18 mouse cellular contexts compared by ENCODE assay signal in the genomic region with DNA sequence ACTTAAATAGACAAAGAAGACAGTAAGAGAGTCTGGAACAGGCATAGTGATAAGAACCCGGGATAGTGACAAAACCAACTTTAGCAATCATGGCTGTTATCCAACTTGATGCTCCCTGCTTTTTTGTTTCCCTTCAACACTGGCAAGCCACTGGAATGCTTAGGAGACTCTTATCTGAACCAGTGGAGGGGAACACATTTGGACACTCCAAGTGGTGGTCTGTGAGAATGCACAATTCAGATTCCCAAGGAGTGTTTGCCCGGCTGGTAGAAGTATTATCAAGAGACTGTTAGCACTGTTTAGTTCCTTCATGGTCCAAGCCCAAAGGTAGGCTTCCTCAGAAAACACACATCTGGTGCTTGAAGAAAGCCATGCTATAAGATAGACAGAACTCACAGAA.
DNase-seq lines count a peak whose midpoint lies in the region; ATAC-seq and TF ChIP-seq lines count a peak whose summit lies in the region.
"Had no signal": no experiment of that assay in that cellular context is flagged by ENCODE, and none has a peak within 500 bp of the region (broad histone marks: within the 10 kb centered on the region; RNA-seq: fewer than 3 reads in every experiment).

No protein-coding gene starts in this region.

- H3K36me3 ChIP-seq in intestine, postnatal 0 days (ENCODE audit: control insufficient read depth, insufficient read depth), result no peaks in the 10 kb centered on the region
- H3K36me3 ChIP-seq in intestine, embryonic 16.5 days (ENCODE audit: control insufficient read depth, insufficient read depth, low read length), result no peaks in the 10 kb centered on the region
- no peaks in the 10 kb centered on the region for H3K36me3 ChIP-seq in midbrain, postnatal 0 days (ENCODE audit: insufficient read depth, low read length)
- H3K36me3 ChIP-seq in midbrain, embryonic 14.5 days (ENCODE audit: control insufficient read depth, insufficient read depth, low read length), result no peaks in the 10 kb centered on the region
- no peaks in the 10 kb centered on the region for H3K36me3 ChIP-seq in intestine, embryonic 15.5 days
- H3K36me3 ChIP-seq: embryonic facial prominence, embryonic 10.5 days; hindbrain, embryonic 13.5 days; liver, embryonic 12.5 days; lung, embryonic 15.5 days; stomach, embryonic 15.5 days had no signal

- no peak overlapping the region for H3K4me3 ChIP-seq in intestine, postnatal 0 days (ENCODE audit: low read depth, low read length)
- no peak overlapping the region for H3K4me3 ChIP-seq in intestine, embryonic 16.5 days (ENCODE audit: low read length)
- no peak overlapping the region for H3K4me3 ChIP-seq in midbrain, postnatal 0 days (ENCODE audit: low read depth, low read length)
- H3K4me3 ChIP-seq in midbrain, embryonic 14.5 days (replicated peaks; ENCODE audit: low read depth, low read length), result no peak overlapping the region
- no peak overlapping the region for H3K4me3 ChIP-seq in intestine, embryonic 15.5 days (replicated peaks)
- H3K4me3 ChIP-seq: embryonic facial prominence, embryonic 10.5 days; hindbrain, embryonic 13.5 days; liver, embryonic 12.5 days; lung, embryonic 15.5 days; stomach, embryonic 15.5 days had no signal

- no peak overlapping the region for H3K27ac ChIP-seq in intestine, postnatal 0 days (ENCODE audit: low read depth, low read length)
- no peak overlapping the region for H3K27ac ChIP-seq in intestine, embryonic 16.5 days (ENCODE audit: low read length)
- no peak overlapping the region for H3K27ac ChIP-seq in midbrain, postnatal 0 days (ENCODE audit: low read depth, low read length)
- no peak overlapping the region for H3K27ac ChIP-seq in midbrain, embryonic 14.5 days (replicated peaks; ENCODE audit: low read depth, low read length)
- H3K27ac ChIP-seq in intestine, embryonic 15.5 days, result no peak overlapping the region
- H3K27ac ChIP-seq: embryonic facial prominence, embryonic 10.5 days; hindbrain, embryonic 13.5 days; liver, embryonic 12.5 days; lung, embryonic 15.5 days; stomach, embryonic 15.5 days had no signal

- no peak overlapping the region for H3K4me2 ChIP-seq in intestine, postnatal 0 days (replicated peaks; ENCODE audit: low read depth)
- no peak overlapping the region for H3K4me2 ChIP-seq in intestine, embryonic 16.5 days (ENCODE audit: low read depth, low read length)
- no peak overlapping the region for H3K4me2 ChIP-seq in midbrain, postnatal 0 days (ENCODE audit: low read depth, low read length, poor library complexity, severe bottlenecking)
- H3K4me2 ChIP-seq in midbrain, embryonic 14.5 days (ENCODE audit: low read length), result no peak overlapping the region
- no peak overlapping the region for H3K4me2 ChIP-seq in intestine, embryonic 15.5 days (replicated peaks)
- H3K4me2 ChIP-seq: hindbrain, embryonic 13.5 days; liver, embryonic 12.5 days; lung, embryonic 15.5 days; stomach, embryonic 15.5 days had no signal

- no peaks in the 10 kb centered on the region for H3K4me1 ChIP-seq in intestine, postnatal 0 days (replicated peaks; ENCODE audit: control insufficient read depth, insufficient read depth, low read length)
- H3K4me1 ChIP-seq in intestine, embryonic 16.5 days (ENCODE audit: control insufficient read depth, insufficient read depth, low read length), result no peaks in the 10 kb centered on the region
- no peaks in the 10 kb centered on the region for H3K4me1 ChIP-seq in midbrain, postnatal 0 days (ENCODE audit: insufficient read depth, low read length)
- H3K4me1 ChIP-seq in midbrain, embryonic 14.5 days (ENCODE audit: control insufficient read depth, insufficient read depth, low read length), result no peaks in the 10 kb centered on the region
- H3K4me1 ChIP-seq in intestine, embryonic 15.5 days (replicated peaks), result no peaks in the 10 kb centered on the region
- H3K4me1 ChIP-seq: embryonic facial prominence, embryonic 10.5 days; liver, embryonic 12.5 days; lung, embryonic 15.5 days; stomach, embryonic 15.5 days had no signal

- 0 out of 2 replicates have a peak, but pooled peaks have one; percentile 7 for TF ChIP-seq CTCF in intestine, postnatal 0 days (IDR thresholded peaks at IDR 0.05; ENCODE audit: low read depth)
- TF ChIP-seq CTCF in midbrain, postnatal 0 days (IDR thresholded peaks at IDR 0.05), result 0 out of 2 replicates have a peak, but pooled peaks have one; percentile 18

- DNase-seq in embryo, embryonic 10 days (ENCODE audit: low spot score), result peak; percentile 16
- DNase-seq in embryo, embryonic 9.5 days (ENCODE audit: extremely low spot score), result no peak
- DNase-seq in midbrain, postnatal 0 days (ENCODE audit: low spot score), result no peak
- DNase-seq in midbrain, embryonic 14.5 days, result no peak
- no peak for DNase-seq in cerebellum, adult 11-12 months
- DNase-seq: cerebellum, postnatal 10 days; heart, adult 11 months; kidney, postnatal 10 days; spleen, adult 18-20 months had no signal

- 62% methylated on average over 2 of the region's 2 CpGs for WGBS in intestine, postnatal 0 days
- 62% methylated on average over 2 of the region's 2 CpGs for WGBS in intestine, embryonic 16.5 days
- WGBS in midbrain, postnatal 0 days, result 56% methylated on average over 2 of the region's 2 CpGs
- 47% methylated on average over 2 of the region's 2 CpGs for WGBS in midbrain, embryonic 14.5 days
- 62% methylated on average over 2 of the region's 2 CpGs for WGBS in intestine, embryonic 15.5 days

- H3K27me3 ChIP-seq in intestine, postnatal 0 days (replicated peaks; ENCODE audit: control insufficient read depth, insufficient read depth, low read length), result no peaks in the 10 kb centered on the region
- no peaks in the 10 kb centered on the region for H3K27me3 ChIP-seq in intestine, embryonic 16.5 days (replicated peaks; ENCODE audit: control insufficient read depth, insufficient read depth, low read length)
- H3K27me3 ChIP-seq in midbrain, postnatal 0 days (ENCODE audit: insufficient read depth, low read length), result no peaks in the 10 kb centered on the region
- no peaks in the 10 kb centered on the region for H3K27me3 ChIP-seq in midbrain, embryonic 14.5 days (ENCODE audit: control insufficient read depth, insufficient read depth, low read length)
- no peaks in the 10 kb centered on the region for H3K27me3 ChIP-seq in intestine, embryonic 15.5 days (replicated peaks)
- H3K27me3 ChIP-seq: hindbrain, embryonic 13.5 days; liver, embryonic 12.5 days; lung, embryonic 15.5 days; stomach, embryonic 15.5 days had no signal

- H3K9ac ChIP-seq in intestine, postnatal 0 days (ENCODE audit: low read depth, low read length), result no peak overlapping the region
- no peak overlapping the region for H3K9ac ChIP-seq in intestine, embryonic 16.5 days (ENCODE audit: low read depth, low read length)
- no peak overlapping the region for H3K9ac ChIP-seq in midbrain, postnatal 0 days (replicated peaks; ENCODE audit: low read length, poor library complexity, severe bottlenecking)
- no peak overlapping the region for H3K9ac ChIP-seq in midbrain, embryonic 14.5 days (replicated peaks; ENCODE audit: low read length)
- H3K9ac ChIP-seq in intestine, embryonic 15.5 days, result no peak overlapping the region
- H3K9ac ChIP-seq: hindbrain, embryonic 13.5 days; liver, embryonic 12.5 days; lung, embryonic 15.5 days; stomach, embryonic 15.5 days had no signal

- no peak for ATAC-seq in intestine, postnatal 0 days
- ATAC-seq in intestine, embryonic 16.5 days, result no peak
- no peak for ATAC-seq in midbrain, postnatal 0 days (ENCODE audit: low FRiP score)
- no peak for ATAC-seq in midbrain, embryonic 14.5 days (ENCODE audit: low FRiP score, low TSS enrichment)
- no peak for ATAC-seq in intestine, embryonic 15.5 days
- ATAC-seq: liver, embryonic 12.5 days; midbrain, embryonic 16.5 days had no signal

- no peaks in the 10 kb centered on the region for H3K9me3 ChIP-seq in intestine, postnatal 0 days (ENCODE audit: control insufficient read depth)
- H3K9me3 ChIP-seq in intestine, embryonic 16.5 days (ENCODE audit: control insufficient read depth, low read length), result no peaks in the 10 kb centered on the region
- no peaks in the 10 kb centered on the region for H3K9me3 ChIP-seq in midbrain, postnatal 0 days (ENCODE audit: low read length)
- H3K9me3 ChIP-seq in midbrain, embryonic 14.5 days (ENCODE audit: control insufficient read depth, low read length), result no peaks in the 10 kb centered on the region
- no peaks in the 10 kb centered on the region for H3K9me3 ChIP-seq in intestine, embryonic 15.5 days
- H3K9me3 ChIP-seq: embryonic facial prominence, embryonic 10.5 days; hindbrain, embryonic 13.5 days; liver, embryonic 12.5 days; lung, embryonic 15.5 days; stomach, embryonic 15.5 days had no signal
